Mouse (Mus musculus): ENCODE results near the gene Tfcp2. TPM values are rescaled to one million over a fixed set of nuclear protein-coding genes. Genes with fewer than 3 reads are reported as not detected.

The Tfcp2 gene
- polyA plus RNA-seq, 1 experiment from 2014 or later = 22.3 TPM

GRCm38 (mm10) chr15:100463712-100464111 lies 88.1 kb downstream of the Tfcp2 start:
- no peak overlapping the region for H3K4me2 ChIP-seq (ENCODE audit: low read depth, low read length)
- no peak overlapping the region for H3K4me3 ChIP-seq (ENCODE audit: low read length)
- H3K9ac ChIP-seq (ENCODE audit: low read length) = no peak overlapping the region
- no peak overlapping the region for H3K27ac ChIP-seq (ENCODE audit: low read length)
- H3K4me1 ChIP-seq (replicated peaks; ENCODE audit: control insufficient read depth, insufficient read depth, low read length) = peaks cover 5% of the 10 kb centered on the region
- no peaks in the 10 kb centered on the region for H3K36me3 ChIP-seq (ENCODE audit: control insufficient read depth, insufficient read depth, low read length)
- ATAC-seq (ENCODE audit: low read depth) = no peak
- WGBS = 22% methylated on average over 6 of the region's 6 CpGs
- H3K27me3 ChIP-seq (ENCODE audit: control insufficient read depth, insufficient read depth, low read depth, low read length) = no peaks in the 10 kb centered on the region; the same call in 1 of the 2 replicates
- H3K9me3 ChIP-seq (ENCODE audit: control insufficient read depth, low read length) = no peaks in the 10 kb centered on the region

DNA sequence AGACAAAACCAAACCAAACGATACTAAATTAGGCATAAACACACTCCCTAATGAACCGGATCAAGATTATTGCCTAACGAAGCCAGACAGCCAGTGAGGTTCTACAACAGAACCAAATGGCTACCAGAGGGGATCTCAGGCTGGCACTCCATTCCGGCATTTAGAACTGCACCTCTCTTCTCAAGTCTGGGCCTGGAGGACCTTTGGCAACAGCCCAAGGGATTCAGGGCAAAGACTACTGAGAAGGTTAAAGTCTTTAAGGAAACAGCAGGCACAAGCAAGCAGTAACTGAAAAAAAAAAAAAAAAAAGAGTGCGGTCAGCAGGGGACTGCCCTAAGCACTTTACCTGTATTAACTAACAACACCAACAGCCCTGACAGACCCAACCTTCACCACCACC lies 89.7 kb downstream of the Tfcp2 start:
- Histone ChIP-seq H3K4me2 (ENCODE audit: low read depth, low read length) (no peak overlapping the region), H3K4me1 (replicated peaks; ENCODE audit: control insufficient read depth, insufficient read depth, low read length) (no peaks in the 10 kb centered on the region), H3K4me3 (ENCODE audit: low read length) (no peak overlapping the region), H3K27me3 (ENCODE audit: control insufficient read depth, insufficient read depth, low read depth, low read length) (no peaks in the 10 kb centered on the region; the same call in 1 of the 2 replicates), H3K27ac (ENCODE audit: low read length) (no peak overlapping the region), H3K9me3 (ENCODE audit: control insufficient read depth, low read length) (no peaks in the 10 kb centered on the region), H3K9ac (ENCODE audit: low read length) (no peak overlapping the region), H3K36me3 (ENCODE audit: control insufficient read depth, insufficient read depth, low read length) (no peaks in the 10 kb centered on the region)
- whole genome bisulfite sequencing = 77% methylated on average over 5 of the region's 5 CpGs
- no peak for ATAC-seq (ENCODE audit: low read depth)

DNA sequence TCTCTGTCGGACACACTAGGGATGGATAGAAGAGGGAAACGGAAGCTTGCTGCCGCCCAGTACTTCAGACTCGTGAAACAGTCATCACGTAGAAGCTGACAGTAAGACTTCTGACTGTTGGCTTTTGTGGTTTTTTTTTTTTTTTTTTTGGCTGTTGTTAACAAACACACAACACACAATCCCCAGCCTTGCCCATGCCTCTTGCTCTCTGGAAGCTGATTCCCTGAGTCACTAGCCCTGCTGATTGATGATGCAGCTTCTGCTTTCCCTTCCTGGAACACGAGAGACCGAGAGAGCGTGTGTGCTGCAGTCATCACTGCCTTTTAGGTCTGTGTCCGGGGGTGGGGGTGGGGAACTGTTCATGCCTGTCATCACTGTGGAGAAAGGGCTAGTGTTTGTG lies 90.2 kb downstream of the Tfcp2 start:
- ATAC-seq (ENCODE audit: low read depth) = no peak
- no peak overlapping the region for H3K27ac ChIP-seq (ENCODE audit: low read length)
- no peak overlapping the region for H3K9ac ChIP-seq (ENCODE audit: low read length)

DNA sequence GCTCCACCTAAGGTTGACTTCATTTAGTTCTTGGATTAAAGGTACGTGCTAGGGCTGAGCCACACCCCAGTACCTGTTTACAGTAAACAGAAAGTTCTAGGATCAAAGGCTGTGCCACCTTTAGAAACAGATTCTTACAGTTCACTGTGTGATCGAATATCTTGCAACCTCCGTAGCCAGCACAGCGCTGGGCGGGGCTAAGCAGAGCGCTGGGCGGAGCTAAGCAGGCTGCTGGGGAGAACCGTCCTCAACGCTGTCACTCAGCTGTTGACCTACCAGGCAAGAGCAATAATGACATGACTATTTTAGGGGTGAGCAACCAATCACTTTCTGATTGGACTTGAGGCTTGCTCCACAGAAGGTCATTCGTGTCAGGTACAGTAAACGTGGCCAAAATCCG lies 90.9 kb downstream of the Tfcp2 start:
- Histone ChIP-seq H3K27me3 (ENCODE audit: control insufficient read depth, insufficient read depth, low read depth, low read length) (no peaks in the 10 kb centered on the region; the same call in 1 of the 2 replicates), H3K36me3 (ENCODE audit: control insufficient read depth, insufficient read depth, low read length) (no peaks in the 10 kb centered on the region), H3K4me1 (replicated peaks; ENCODE audit: control insufficient read depth, insufficient read depth, low read length) (no peaks in the 10 kb centered on the region), H3K9ac (ENCODE audit: low read length) (no peak overlapping the region), H3K4me3 (ENCODE audit: low read length) (0 out of 2 replicates have a peak overlapping the region, but pooled peaks have one; percentile 4), H3K9me3 (ENCODE audit: control insufficient read depth, low read length) (no peaks in the 10 kb centered on the region), H3K27ac (ENCODE audit: low read length) (no peak overlapping the region), H3K4me2 (ENCODE audit: low read depth, low read length) (peak overlapping the region; percentile 45)
- 6% methylated on average over 12 of the region's 12 CpGs for WGBS
- ATAC-seq (ENCODE audit: low read depth) = peak; percentile 62; the same call in 1 of the 2 replicates

More for the DNA sequence above, 90.2 kb downstream of the Tfcp2 start:
- Histone ChIP-seq H3K9me3 (ENCODE audit: control insufficient read depth, low read length) (no peaks in the 10 kb centered on the region), H3K4me1 (replicated peaks; ENCODE audit: control insufficient read depth, insufficient read depth, low read length) (no peaks in the 10 kb centered on the region), H3K27me3 (ENCODE audit: control insufficient read depth, insufficient read depth, low read depth, low read length) (no peaks in the 10 kb centered on the region; the same call in 1 of the 2 replicates), H3K4me2 (ENCODE audit: low read depth, low read length) (no peak overlapping the region), H3K4me3 (ENCODE audit: low read length) (no peak overlapping the region), H3K36me3 (ENCODE audit: control insufficient read depth, insufficient read depth, low read length) (no peaks in the 10 kb centered on the region)
- WGBS = 66% methylated on average over 9 of the region's 9 CpGs

DNA sequence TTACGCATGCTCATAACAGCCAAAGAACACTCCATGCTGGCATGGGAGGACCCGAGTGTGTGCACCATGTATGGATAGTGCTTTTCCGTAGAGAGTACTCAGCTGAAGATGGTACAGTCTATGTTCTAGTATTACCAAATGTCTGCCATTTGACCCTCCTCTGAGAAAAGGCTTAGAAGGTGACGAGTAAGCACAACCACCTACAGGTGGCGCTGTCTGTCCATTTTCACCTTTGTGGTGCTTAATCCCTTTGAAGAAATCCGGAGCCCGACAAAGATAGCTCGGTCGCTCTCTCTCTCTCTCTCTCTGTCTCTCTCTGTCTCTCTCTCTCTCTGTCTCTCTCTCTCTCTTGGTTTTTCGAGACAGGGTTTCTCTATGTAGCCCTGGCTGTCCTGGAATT lies 93.8 kb downstream of the Tfcp2 start:
- Histone ChIP-seq H3K36me3 (ENCODE audit: control insufficient read depth, insufficient read depth, low read length) (no peaks in the 10 kb centered on the region), H3K27me3 (ENCODE audit: control insufficient read depth, insufficient read depth, low read depth, low read length) (no peaks in the 10 kb centered on the region; the same call in 1 of the 2 replicates), H3K4me1 (replicated peaks; ENCODE audit: control insufficient read depth, insufficient read depth, low read length) (no peaks in the 10 kb centered on the region), H3K9ac (ENCODE audit: low read length) (no peak overlapping the region), H3K4me3 (ENCODE audit: low read length) (no peak overlapping the region), H3K9me3 (ENCODE audit: control insufficient read depth, low read length) (no peaks in the 10 kb centered on the region), H3K27ac (ENCODE audit: low read length) (no peak overlapping the region), H3K4me2 (ENCODE audit: low read depth, low read length) (no peak overlapping the region)
- WGBS = 36% methylated on average over 10 of the region's 10 CpGs
- ATAC-seq (ENCODE audit: low read depth) = no peak

DNA sequence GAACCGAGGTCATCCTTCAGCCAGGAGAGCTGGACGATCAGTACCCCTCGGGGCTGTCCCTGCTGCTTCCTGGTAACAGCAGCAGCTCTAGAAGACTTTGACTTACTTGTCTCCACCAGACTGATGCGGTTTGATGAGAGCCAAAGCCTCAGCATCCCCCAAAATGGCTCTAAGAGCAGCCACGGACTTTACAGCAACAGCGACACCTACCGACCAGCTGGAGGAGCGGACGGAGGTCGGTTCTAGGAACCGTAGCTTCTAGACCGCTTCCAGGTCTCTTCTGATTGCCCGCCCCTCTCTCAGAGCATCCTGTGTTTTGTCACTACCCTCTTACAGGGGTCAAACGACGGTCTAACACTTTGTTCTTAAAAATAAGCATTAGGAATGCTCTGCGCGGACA lies 94.5 kb downstream of the Tfcp2 start:
- Histone ChIP-seq H3K4me1 (replicated peaks; ENCODE audit: control insufficient read depth, insufficient read depth, low read length) (no peaks in the 10 kb centered on the region), H3K27me3 (ENCODE audit: control insufficient read depth, insufficient read depth, low read depth, low read length) (no peaks in the 10 kb centered on the region; the same call in 1 of the 2 replicates), H3K27ac (ENCODE audit: low read length) (no peak overlapping the region), H3K9ac (ENCODE audit: low read length) (no peak overlapping the region), H3K4me2 (ENCODE audit: low read depth, low read length) (no peak overlapping the region), H3K4me3 (ENCODE audit: low read length) (no peak overlapping the region), H3K9me3 (ENCODE audit: control insufficient read depth, low read length) (no peaks in the 10 kb centered on the region), H3K36me3 (ENCODE audit: control insufficient read depth, insufficient read depth, low read length) (no peaks in the 10 kb centered on the region)
- peak; percentile 68; the same call in 1 of the 2 replicates for ATAC-seq (ENCODE audit: low read depth)
- WGBS = 7% methylated on average over 17 of the region's 17 CpGs

DNA sequence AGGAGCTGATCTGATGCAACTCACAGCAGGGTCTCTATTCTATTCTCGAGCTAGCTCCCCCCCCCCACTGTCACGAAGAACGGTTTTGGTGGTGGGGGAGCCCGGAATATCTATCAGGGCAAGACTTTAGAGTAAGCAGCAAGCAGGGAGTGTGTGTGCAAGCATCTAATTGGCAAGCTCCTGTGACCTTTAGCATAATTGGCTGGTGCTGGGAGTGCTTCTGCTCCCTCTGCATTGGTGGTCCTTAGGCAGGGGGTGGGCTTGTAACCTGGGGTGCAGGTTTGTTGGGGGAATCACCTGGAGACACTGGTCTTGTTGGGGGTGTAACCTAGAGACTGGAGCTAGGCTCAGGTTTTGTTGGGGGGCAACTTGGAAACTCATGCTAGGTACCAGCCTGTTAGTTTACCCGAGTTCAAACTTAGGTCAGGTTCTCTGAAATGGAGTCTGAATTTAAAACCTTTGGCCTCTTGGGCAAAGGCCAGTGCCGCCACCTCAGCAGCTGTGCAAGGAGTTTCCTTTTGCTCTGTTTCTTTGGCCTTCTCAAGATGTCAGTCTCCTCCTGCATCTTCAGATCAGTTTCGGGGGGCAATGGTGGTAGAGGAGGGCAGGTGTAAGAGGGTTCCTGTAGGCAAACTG lies 95.3 kb downstream of the Tfcp2 start:
- no peak overlapping the region for H3K4me2 ChIP-seq (ENCODE audit: low read depth, low read length)
- no peaks in the 10 kb centered on the region for H3K36me3 ChIP-seq (ENCODE audit: control insufficient read depth, insufficient read depth, low read length)
- no peak for ATAC-seq (ENCODE audit: low read depth)
- no peak overlapping the region for H3K4me3 ChIP-seq (ENCODE audit: low read length)
- H3K9me3 ChIP-seq (ENCODE audit: control insufficient read depth, low read length) = no peaks in the 10 kb centered on the region
- 72% methylated on average over 7 of the region's 7 CpGs for WGBS
- H3K27ac ChIP-seq (ENCODE audit: low read length) = no peak overlapping the region
- H3K27me3 ChIP-seq (ENCODE audit: control insufficient read depth, insufficient read depth, low read depth, low read length) = no peaks in the 10 kb centered on the region; the same call in 1 of the 2 replicates
- no peak overlapping the region for H3K9ac ChIP-seq (ENCODE audit: low read length)
- H3K4me1 ChIP-seq (replicated peaks; ENCODE audit: control insufficient read depth, insufficient read depth, low read length) = no peaks in the 10 kb centered on the region

DNA sequence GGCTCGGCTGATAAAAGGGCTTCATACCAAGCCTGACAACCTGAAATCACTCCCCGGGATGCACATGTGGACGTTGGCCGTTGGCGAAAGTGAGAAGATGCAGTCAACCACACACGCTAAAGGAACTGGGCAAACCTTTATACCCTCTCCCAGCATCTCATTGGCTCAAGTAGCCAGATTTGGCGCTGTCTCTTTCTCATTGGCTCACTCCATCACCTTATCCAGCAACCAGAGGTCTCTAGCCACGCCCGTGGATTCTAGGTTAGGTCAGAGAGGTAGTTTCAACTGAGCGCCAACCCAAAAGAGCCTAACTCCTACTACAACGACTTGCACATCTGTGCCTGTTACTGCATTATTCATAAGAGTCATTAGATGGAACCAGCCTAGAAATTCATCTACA lies 99.3 kb downstream of the Tfcp2 start:
- Histone ChIP-seq H3K9ac (ENCODE audit: low read length) (no peak overlapping the region), H3K4me1 (replicated peaks; ENCODE audit: control insufficient read depth, insufficient read depth, low read length) (no peaks in the 10 kb centered on the region), H3K9me3 (ENCODE audit: control insufficient read depth, low read length) (no peaks in the 10 kb centered on the region), H3K27me3 (ENCODE audit: control insufficient read depth, insufficient read depth, low read depth, low read length) (no peaks in the 10 kb centered on the region), H3K27ac (ENCODE audit: low read length) (no peak overlapping the region), H3K4me3 (ENCODE audit: low read length) (no peak overlapping the region), H3K36me3 (ENCODE audit: control insufficient read depth, insufficient read depth, low read length) (no peaks in the 10 kb centered on the region), H3K4me2 (ENCODE audit: low read depth, low read length) (no peak overlapping the region)
- ATAC-seq (ENCODE audit: low read depth) = no peak
- 77% methylated on average over 11 of the region's 11 CpGs for WGBS

DNA sequence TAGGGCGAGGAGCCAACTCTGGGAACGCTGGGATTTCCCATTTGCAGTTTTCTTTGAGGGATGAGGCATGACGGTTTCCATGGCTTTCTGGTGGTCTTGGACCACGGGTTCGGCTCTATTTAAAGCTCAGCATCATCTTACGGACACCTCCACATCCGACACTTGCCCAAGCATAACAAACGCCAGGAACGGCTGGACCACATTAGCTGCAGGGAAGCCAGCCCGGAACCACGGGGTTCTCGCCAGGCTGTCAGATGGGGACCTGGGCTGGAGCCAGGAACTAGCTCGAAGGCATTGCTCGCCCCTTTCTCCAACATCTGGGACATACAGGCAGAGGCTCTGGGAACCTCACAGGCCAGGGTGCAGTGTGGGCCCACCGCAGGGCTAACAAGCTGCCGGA lies 100.6 kb downstream of the Tfcp2 start:
- WGBS = 51% methylated on average over 16 of the region's 16 CpGs
- no peaks in the 10 kb centered on the region for H3K27me3 ChIP-seq (ENCODE audit: control insufficient read depth, insufficient read depth, low read depth, low read length)
- H3K9ac ChIP-seq (ENCODE audit: low read length) = no peak overlapping the region
- no peak overlapping the region for H3K4me2 ChIP-seq (ENCODE audit: low read depth, low read length)
- H3K4me3 ChIP-seq (ENCODE audit: low read length) = no peak overlapping the region
- ATAC-seq (ENCODE audit: low read depth) = peak; percentile 76
- H3K27ac ChIP-seq (ENCODE audit: low read length) = no peak overlapping the region
- no peaks in the 10 kb centered on the region for H3K36me3 ChIP-seq (ENCODE audit: control insufficient read depth, insufficient read depth, low read length)
- H3K9me3 ChIP-seq (ENCODE audit: control insufficient read depth, low read length) = no peaks in the 10 kb centered on the region
- H3K4me1 ChIP-seq (replicated peaks; ENCODE audit: control insufficient read depth, insufficient read depth, low read length) = no peaks in the 10 kb centered on the region
